Mouse (Mus musculus): ENCODE results near the gene Gm12355. TPM values are rescaled to one million over a fixed set of nuclear protein-coding genes. Genes with fewer than 3 reads are reported as not detected.

Gene Gm12355
- polyA plus RNA-seq, 1 experiment, result 7.2 TPM

DNA sequence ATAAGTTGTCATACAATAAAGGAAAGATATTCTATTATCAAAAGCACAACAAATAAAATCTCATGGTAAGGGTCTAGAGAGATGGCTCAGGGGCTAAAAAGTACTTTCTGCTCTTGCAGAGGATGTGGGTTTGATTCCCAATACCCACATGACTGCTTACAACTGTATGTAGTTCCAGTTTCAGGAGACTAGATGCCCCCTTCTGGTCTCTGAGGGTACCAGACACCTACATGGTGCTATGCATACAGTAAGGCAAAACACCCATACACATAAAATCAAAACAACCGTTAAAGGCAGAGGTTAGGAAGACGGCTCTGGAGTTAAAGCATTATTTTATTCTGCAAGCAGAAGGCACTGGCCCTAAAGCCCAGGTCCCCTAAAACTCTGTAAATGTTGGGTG, 21.5 kb downstream of the Gm12355 start:
- TF ChIP-seq POLR2A (IDR thresholded peaks at IDR 0.05; ENCODE audit: low read depth, low read length) (no peak), CTCF (IDR thresholded peaks at IDR 0.05; ENCODE audit: borderline replicate concordance, insufficient read depth, low read length) (no peak)
- Histone ChIP-seq H3K4me3 (ENCODE audit: insufficient read depth, low read length) (no peak overlapping the region), H3K27ac (ENCODE audit: insufficient read depth, low read length) (no peak overlapping the region), H3K4me1 (ENCODE audit: control insufficient read depth, insufficient read depth, low read length) (no peaks in the 10 kb centered on the region)

DNA sequence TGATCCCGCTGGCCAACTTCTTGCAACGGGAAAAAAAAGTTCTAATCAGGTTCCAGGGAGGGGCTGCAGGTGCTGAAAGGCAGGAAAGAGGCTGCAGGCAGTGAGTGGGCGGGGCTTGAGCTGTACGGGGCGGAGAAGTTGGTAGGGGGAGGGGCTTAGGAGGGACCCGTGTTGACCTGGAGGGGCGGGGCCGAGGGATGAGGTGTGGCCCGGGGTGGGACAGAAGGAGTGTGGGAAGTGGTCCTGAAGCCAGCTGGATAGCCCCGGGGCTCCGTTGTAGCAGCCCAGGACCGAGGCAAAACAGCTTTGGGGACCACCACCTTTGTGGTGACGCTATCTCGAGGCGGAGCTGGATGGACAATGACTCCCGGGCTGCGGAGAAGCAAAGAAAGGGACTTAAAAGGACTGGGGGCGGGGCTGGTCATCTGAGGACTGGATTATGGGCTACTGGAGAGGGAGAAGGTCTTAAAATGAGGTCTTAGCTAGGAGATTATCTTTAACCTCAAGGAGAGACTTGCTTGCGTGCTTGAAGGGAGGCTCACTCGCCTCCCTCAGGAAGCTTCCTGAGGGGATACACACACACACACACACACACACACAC, 23.3 kb downstream of the Gm12355 start:
- no peaks in the 10 kb centered on the region for H3K4me1 ChIP-seq (ENCODE audit: control insufficient read depth, insufficient read depth, low read length)
- no peak for TF ChIP-seq POLR2A (IDR thresholded peaks at IDR 0.05; ENCODE audit: low read depth, low read length)
- H3K27ac ChIP-seq (ENCODE audit: insufficient read depth, low read length), result no peak overlapping the region
- H3K4me3 ChIP-seq (ENCODE audit: insufficient read depth, low read length), result no peak overlapping the region

DNA sequence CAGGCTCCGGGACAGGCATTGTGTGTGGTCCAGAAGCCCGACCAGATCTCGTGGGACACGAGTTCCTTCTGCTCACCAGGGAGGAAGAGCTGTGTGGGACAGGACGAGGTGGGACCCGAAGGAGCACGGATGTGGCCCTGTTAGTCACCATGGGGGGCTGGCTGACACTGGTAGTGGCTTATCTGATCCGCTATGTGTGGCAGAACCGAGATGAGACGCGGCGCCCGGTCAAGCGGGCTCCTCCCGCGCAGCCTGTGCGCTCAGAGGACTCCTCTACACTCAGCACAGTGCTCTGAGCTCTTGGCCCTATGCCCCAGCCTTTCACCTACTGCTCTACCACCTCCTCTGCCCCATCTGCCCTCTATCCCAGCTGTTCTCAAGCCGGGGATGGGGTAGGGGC, 26.2 kb downstream of the Gm12355 start:
- no peak for TF ChIP-seq CTCF (IDR thresholded peaks at IDR 0.05; ENCODE audit: borderline replicate concordance, insufficient read depth, low read length)
- TF ChIP-seq POLR2A (IDR thresholded peaks at IDR 0.05; ENCODE audit: low read depth, low read length), result no peak
- no peak overlapping the region for H3K4me3 ChIP-seq (ENCODE audit: insufficient read depth, low read length)
- H3K27ac ChIP-seq (ENCODE audit: insufficient read depth, low read length), result no peak overlapping the region

DNA sequence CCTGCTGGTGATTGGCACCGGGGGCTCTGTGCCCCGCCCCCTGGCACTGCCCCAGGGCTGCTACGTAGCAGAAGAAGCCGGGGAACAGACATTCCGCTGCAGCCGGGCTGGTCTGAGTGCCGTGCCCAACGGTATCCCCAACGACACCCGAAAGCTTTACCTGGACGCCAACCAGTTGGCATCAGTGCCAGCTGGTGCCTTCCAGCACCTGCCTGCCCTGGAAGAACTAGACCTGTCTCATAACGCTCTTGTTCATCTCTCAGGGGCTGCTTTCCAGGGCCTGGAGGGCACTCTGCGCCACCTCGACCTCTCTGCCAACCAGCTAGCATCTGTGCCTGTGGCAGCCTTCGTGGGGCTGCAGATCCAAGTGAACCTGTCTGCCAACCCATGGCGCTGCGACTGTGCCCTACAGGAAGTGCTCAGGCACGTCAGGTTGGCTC, 26.6 kb downstream of the Gm12355 start:
- no peak overlapping the region for H3K4me3 ChIP-seq (ENCODE audit: insufficient read depth, low read length)
- TF ChIP-seq POLR2A (IDR thresholded peaks at IDR 0.05; ENCODE audit: low read depth, low read length), result no peak
- no peak for TF ChIP-seq CTCF (IDR thresholded peaks at IDR 0.05; ENCODE audit: borderline replicate concordance, insufficient read depth, low read length)

More for the DNA sequence above, 26.2 kb downstream of the Gm12355 start:
- H3K4me1 ChIP-seq (ENCODE audit: control insufficient read depth, insufficient read depth, low read length), result no peaks in the 10 kb centered on the region

DNA sequence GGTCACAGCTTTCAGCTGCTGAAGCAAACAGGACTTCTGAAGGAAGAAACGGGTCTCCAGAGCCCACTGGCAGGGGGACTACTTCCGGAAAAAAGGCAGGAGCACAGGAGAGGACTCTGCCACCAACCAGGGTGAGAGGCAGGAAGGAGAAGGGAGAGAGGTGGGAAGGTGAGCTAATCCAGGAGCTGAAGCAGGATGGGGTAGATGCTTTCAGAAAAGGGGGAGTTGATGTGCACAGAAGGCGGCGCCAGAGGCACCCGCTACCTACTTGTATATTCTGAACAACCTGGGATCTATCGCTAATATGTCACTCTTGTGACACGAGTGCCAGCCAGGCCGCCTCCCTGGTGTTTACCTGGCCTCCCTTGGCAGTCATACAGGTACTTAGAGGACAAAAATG, 27.5 kb downstream of the Gm12355 start, which contains the start of gene Lrrc3c:
TSS of gene Lrrc3c (plus strand) at position 301 of the 400 bp plus-strand sequence.
- TF ChIP-seq POLR2A (IDR thresholded peaks at IDR 0.05; ENCODE audit: low read depth, low read length) (no peak), CTCF (IDR thresholded peaks at IDR 0.05; ENCODE audit: borderline replicate concordance, insufficient read depth, low read length) (no peak)
- Histone ChIP-seq H3K4me1 (ENCODE audit: control insufficient read depth, insufficient read depth, low read length) (no peaks in the 10 kb centered on the region), H3K27ac (ENCODE audit: insufficient read depth, low read length) (no peak within 1 kb of the TSS), H3K4me3 (ENCODE audit: insufficient read depth, low read length) (no peak within 1 kb of the TSS)

More for the DNA sequence above, 26.6 kb downstream of the Gm12355 start:
- H3K27ac ChIP-seq (ENCODE audit: insufficient read depth, low read length), result no peak overlapping the region
- no peaks in the 10 kb centered on the region for H3K4me1 ChIP-seq (ENCODE audit: control insufficient read depth, insufficient read depth, low read length)

DNA sequence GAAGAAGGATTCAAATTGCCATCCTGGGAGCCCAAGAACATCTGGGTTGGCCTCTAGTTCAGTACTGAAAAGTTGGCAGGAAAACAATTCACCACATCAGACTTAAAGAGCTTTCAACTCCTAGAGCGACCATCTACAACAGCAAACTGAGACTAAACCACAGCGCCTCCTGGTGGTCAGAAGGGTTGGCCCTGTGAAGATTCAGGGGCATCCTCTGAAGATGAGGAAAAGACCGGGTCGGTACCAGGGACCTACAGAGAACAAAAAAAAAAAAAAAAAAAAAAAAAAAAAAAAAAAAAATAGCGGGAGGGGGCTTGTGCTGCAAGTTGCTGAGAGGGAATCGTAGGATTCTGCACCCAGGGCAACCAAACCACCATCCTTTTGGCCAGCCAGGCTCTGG, 28.1 kb downstream of the Gm12355 start:
- Histone ChIP-seq H3K27ac (ENCODE audit: insufficient read depth, low read length) (no peak overlapping the region), H3K4me1 (ENCODE audit: control insufficient read depth, insufficient read depth, low read length) (no peaks in the 10 kb centered on the region), H3K4me3 (ENCODE audit: insufficient read depth, low read length) (no peak overlapping the region)
- no peak for TF ChIP-seq POLR2A (IDR thresholded peaks at IDR 0.05; ENCODE audit: low read depth, low read length)
- peak; percentile 29; the same call in 1 of the 2 replicates for TF ChIP-seq CTCF (IDR thresholded peaks at IDR 0.05; ENCODE audit: borderline replicate concordance, insufficient read depth, low read length)

DNA sequence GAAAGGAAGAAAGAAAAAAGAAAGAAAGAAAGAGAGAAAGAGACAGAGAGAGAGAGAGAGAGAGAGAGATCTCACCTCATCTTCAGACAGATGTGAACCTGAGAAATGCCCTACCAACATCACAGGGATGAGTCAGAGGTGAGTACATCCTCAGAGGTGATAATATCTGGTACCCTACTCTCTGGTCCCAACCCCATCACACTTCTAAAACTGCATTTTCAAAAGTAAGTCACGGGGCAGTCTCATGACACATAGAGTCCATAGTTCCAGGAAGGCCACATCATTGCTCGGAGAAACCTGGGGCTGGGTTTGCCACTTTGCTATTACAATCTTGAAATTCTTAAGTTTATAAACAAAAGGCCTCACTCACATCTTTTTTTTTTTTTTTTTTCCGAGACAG, 29.5 kb downstream of the Gm12355 start:
- no peaks in the 10 kb centered on the region for H3K4me1 ChIP-seq (ENCODE audit: control insufficient read depth, insufficient read depth, low read length)
- TF ChIP-seq CTCF (IDR thresholded peaks at IDR 0.05; ENCODE audit: borderline replicate concordance, insufficient read depth, low read length) (no peak), POLR2A (IDR thresholded peaks at IDR 0.05; ENCODE audit: low read depth, low read length) (no peak)

DNA sequence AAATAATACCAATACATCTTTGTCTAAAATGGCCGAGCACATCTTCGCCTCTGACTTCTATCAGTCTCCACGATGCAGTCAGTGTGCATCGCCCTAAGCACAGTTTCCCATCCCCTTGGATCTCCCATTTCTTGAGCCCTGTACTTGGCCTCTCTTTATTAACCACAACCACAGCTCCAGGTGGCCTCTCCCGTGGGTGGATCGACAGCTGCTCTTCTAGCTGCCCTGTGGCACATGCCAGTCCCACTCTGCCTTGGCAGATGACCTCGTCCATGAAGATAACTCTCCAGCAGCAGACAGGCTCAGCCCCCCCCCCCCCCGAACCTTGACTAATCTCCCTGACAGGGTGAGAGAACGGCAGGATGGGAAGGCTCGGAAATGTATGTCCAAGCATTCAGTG, 30.0 kb downstream of the Gm12355 start:
- Histone ChIP-seq H3K4me1 (ENCODE audit: control insufficient read depth, insufficient read depth, low read length) (no peaks in the 10 kb centered on the region), H3K27ac (ENCODE audit: insufficient read depth, low read length) (no peak overlapping the region), H3K4me3 (ENCODE audit: insufficient read depth, low read length) (no peak overlapping the region)
- TF ChIP-seq CTCF (IDR thresholded peaks at IDR 0.05; ENCODE audit: borderline replicate concordance, insufficient read depth, low read length) (no peak), POLR2A (IDR thresholded peaks at IDR 0.05; ENCODE audit: low read depth, low read length) (no peak)

More for the DNA sequence above, 29.5 kb downstream of the Gm12355 start:
- Histone ChIP-seq H3K27ac (ENCODE audit: insufficient read depth, low read length) (no peak overlapping the region), H3K4me3 (ENCODE audit: insufficient read depth, low read length) (no peak overlapping the region)

DNA sequence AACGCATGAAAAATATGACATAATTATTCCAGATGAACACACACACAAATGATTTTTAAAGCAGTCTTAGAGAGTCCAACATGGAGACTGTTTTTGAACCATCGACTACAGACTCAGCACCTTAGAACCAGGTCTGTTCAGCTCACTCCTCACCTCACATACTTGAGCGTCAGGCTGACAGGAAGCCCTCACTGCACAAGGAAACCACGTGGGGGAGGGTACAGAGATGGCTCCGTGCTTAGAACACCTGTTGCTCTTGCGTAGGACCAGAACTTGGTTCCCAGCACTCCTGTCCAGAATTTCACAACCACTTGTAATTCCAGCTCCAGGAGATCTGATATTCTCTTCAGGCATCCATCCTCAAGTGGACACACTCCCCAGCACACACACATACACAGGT, 30.4 kb downstream of the Gm12355 start:
- no peak for TF ChIP-seq CTCF (IDR thresholded peaks at IDR 0.05; ENCODE audit: borderline replicate concordance, insufficient read depth, low read length)
- no peak for TF ChIP-seq POLR2A (IDR thresholded peaks at IDR 0.05; ENCODE audit: low read depth, low read length)
- Histone ChIP-seq H3K27ac (ENCODE audit: insufficient read depth, low read length) (no peak overlapping the region), H3K4me1 (ENCODE audit: control insufficient read depth, insufficient read depth, low read length) (no peaks in the 10 kb centered on the region), H3K4me3 (ENCODE audit: insufficient read depth, low read length) (no peak overlapping the region)

DNA sequence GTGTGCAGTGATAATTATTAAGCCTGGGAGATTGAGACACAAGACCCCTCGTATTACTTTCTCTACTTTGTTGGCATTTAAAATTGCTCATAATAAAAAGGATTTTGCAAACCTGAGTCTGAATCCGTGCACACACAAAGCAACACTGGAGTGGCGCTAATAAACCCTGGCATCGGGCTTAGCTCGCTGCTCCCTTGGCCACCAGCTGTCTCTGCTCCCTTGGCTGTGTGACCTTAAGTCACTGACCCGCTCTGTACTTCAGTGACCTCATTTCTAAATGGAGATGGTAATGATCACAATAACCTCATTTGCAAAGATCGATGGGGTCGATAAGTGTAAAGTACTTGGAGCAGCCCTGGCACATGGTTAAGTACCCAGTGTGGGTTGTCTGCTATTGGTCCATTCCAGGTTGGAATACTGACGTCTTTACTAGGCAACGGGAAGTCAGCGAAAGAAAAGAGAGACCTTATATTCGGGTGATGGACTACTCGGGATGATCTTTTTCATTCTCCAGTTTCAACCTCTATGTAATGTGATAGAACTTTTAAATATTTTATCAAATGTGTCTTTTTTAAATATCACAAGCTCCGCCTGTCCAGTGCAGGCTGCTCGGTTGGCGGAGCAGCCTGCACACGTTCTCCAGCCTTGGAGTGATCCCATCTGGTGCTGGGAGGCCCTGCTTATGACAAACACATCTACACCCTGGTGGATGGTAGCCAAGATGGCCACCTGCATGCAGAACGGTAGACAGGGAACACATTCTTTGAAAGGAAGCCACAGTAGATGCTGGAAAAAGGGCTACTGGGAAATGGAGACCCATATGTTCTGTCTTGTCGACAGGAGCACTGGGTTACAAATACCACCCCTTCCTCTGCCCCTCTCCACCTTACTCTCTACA, 34.7 kb downstream of the Gm12355 start:
- H3K4me3 ChIP-seq (ENCODE audit: insufficient read depth, low read length), result no peak overlapping the region

More for the DNA sequence above, 34.7 kb downstream of the Gm12355 start:
- Histone ChIP-seq H3K4me1 (ENCODE audit: control insufficient read depth, insufficient read depth, low read length) (peaks cover 11% of the 10 kb centered on the region), H3K27ac (ENCODE audit: insufficient read depth, low read length) (no peak overlapping the region)
- no peak for TF ChIP-seq CTCF (IDR thresholded peaks at IDR 0.05; ENCODE audit: borderline replicate concordance, insufficient read depth, low read length)
- no peak for TF ChIP-seq POLR2A (IDR thresholded peaks at IDR 0.05; ENCODE audit: low read depth, low read length)

Measured in embryonic fibroblast, embryonic 13.5 days (primary cell).